Mouse (Mus musculus) heart, embryonic 11.5 days (tissue): ENCODE results near the gene Dpf2. TPM values are rescaled to one million over a fixed set of nuclear protein-coding genes. Genes with fewer than 3 reads are reported as not detected.

ENCODE experiments used
- ATAC-seq: fragments of 200-750 bp; cut with Nextera tagmentation; replicated peaks from 2 replicates; pipeline ENCODE4 v1.8.0; 2017; ENCODE audit warnings: moderate library complexity; ENCODE audit not compliant: insufficient number of reproducible peaks, low FRiP score, low TSS enrichment
- H3K27ac ChIP-seq: fragments of 300-500 bp; sonication (generic); 2 replicates; pipeline ENCODE4 v1.5.1; 2014; ENCODE audit warnings: mild to moderate bottlenecking, low read depth, low read length
- H3K27me3 ChIP-seq: fragments of 300-500 bp; sonication (generic); 2 replicates; pipeline ENCODE4 v1.6.1; 2014; ENCODE audit warnings: mild to moderate bottlenecking, low read length, mixed read lengths; ENCODE audit not compliant: control insufficient read depth, insufficient read depth
- H3K36me3 ChIP-seq: fragments of 300-500 bp; sonication (generic); 2 replicates; pipeline ENCODE4 v1.6.1; 2014; ENCODE audit warnings: mild to moderate bottlenecking, low read length, moderate library complexity, mixed read lengths; ENCODE audit not compliant: control insufficient read depth, insufficient read depth
- H3K4me1 ChIP-seq: fragments of 300-500 bp; sonication (generic); 2 replicates; pipeline ENCODE4 v1.6.1; 2014; ENCODE audit warnings: low read length; ENCODE audit not compliant: control insufficient read depth, insufficient read depth
- H3K4me2 ChIP-seq: fragments of 300-500 bp; sonication (generic); 2 replicates; pipeline ENCODE4 v1.6.1; 2014; ENCODE audit warnings: mild to moderate bottlenecking, moderate library complexity
- H3K4me3 ChIP-seq: fragments of 300-500 bp; sonication (generic); 2 replicates; pipeline ENCODE4 v1.5.1; 2014; ENCODE audit warnings: low read depth, low read length
- H3K9ac ChIP-seq: fragments of 300-500 bp; sonication (generic); 2 replicates; pipeline ENCODE4 v1.6.1; 2014; ENCODE audit warnings: mild to moderate bottlenecking, low read depth, low read length, moderate library complexity
- H3K9me3 ChIP-seq: fragments of 300-500 bp; sonication (generic); replicated peaks from 2 replicates; pipeline ENCODE4 v1.6.1; 2016; ENCODE audit warnings: low read length; ENCODE audit not compliant: control insufficient read depth
- WGBS: fragments of 180-500 bp; shearing (Covaris S2); extraction: QIAGEN DNeasy Blood & Tissue Kit; methylation state at CpG from one replicate; pipeline ENCODE4 v1.1.7; 2014; ENCODE audit not compliant: insufficient replicate concordance; 5-methylcytosine and 5-hydroxymethylcytosine counted together
- polyA plus RNA-seq: library from polyadenylated mRNA; unstranded; fragments of >200 nt; fragmentation: Nextera tagmentation; extraction: Ambion mirVana; gene quantifications from 2 replicates; pipeline ENCODE4 v1.2.1, GENCODE M21; 2014

Dpf2 gene
- polyA plus RNA-seq: 105 and 119 TPM in 2 replicates

GRCm38 (mm10) chr19:5913007-5913719 lies at the start of gene Dpf2:
Gene Dpf2 (minus strand): TSS chr19:5913010.
- ATAC-seq: no peak
- Histone ChIP-seq H3K27ac (peak within 1 kb of the TSS; percentile 89), H3K9me3 (no peaks in the 10 kb centered on the region), H3K4me1 (peaks cover 18% of the 10 kb centered on the region), H3K4me2 (peak within 1 kb of the TSS; percentile 64), H3K9ac (peak within 1 kb of the TSS; percentile 99), H3K4me3 (peak within 1 kb of the TSS; percentile 99), H3K27me3 (no peaks in the 10 kb centered on the region), H3K36me3 (peaks cover 11% of the 10 kb centered on the region)
- 20% methylated on average over 13 of the region's 13 CpGs for whole genome bisulfite sequencing

GRCm38 (mm10) chr19:5957371-5957770 lies 44.6 kb upstream of the Dpf2 start:
- Histone ChIP-seq H3K4me1 (peaks cover 21% of the 10 kb centered on the region), H3K4me3 (no peak overlapping the region), H3K9me3 (no peaks in the 10 kb centered on the region), H3K4me2 (no peak overlapping the region), H3K27ac (no peak overlapping the region), H3K9ac (no peak overlapping the region), H3K36me3 (peaks cover 7% of the 10 kb centered on the region), H3K27me3 (no peaks in the 10 kb centered on the region)
- WGBS: 92% methylated on average over 5 of the region's 5 CpGs
- no peak for ATAC-seq

DNA sequence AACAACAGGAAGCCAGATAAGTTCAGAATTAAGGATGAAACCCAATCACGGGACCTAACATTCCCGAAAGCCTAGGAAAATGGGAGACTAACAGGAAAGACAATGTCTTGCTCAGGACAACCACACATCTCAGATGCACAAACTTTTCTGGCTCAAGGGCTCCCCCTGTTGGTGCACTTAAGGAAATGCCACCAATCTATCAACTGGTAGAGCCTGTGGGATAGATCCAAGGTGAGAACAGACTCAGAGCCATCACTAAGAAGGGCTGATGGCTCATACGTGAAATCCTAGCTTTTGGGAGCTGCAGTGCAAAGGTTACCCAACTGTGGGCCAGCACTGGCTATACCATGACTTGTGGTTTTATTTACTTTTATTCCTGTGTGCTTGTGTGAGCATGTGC lies 43.9 kb upstream of the Dpf2 start:
- Histone ChIP-seq H3K36me3 (peaks cover 7% of the 10 kb centered on the region), H3K4me1 (peaks cover 23% of the 10 kb centered on the region), H3K4me2 (no peak overlapping the region), H3K9me3 (no peaks in the 10 kb centered on the region), H3K27ac (no peak overlapping the region), H3K4me3 (no peak overlapping the region), H3K9ac (no peak overlapping the region), H3K27me3 (no peaks in the 10 kb centered on the region)
- ATAC-seq: no peak
- WGBS: 19% methylated on average over 3 of the region's 3 CpGs

- no peak for ATAC-seq
- peak overlapping the region; percentile 17; the same call in 1 of the 2 replicates for H3K4me2 ChIP-seq
These were observed 43.2 kb upstream of the Dpf2 start for GRCm38 (mm10) chr19:5955704-5956670.

GRCm38 (mm10) chr19:5954936-5955335 lies 42.1 kb upstream of the Dpf2 start:
- Histone ChIP-seq H3K9me3 (no peaks in the 10 kb centered on the region), H3K4me1 (peaks cover 28% of the 10 kb centered on the region), H3K9ac (no peak overlapping the region), H3K27ac (no peak overlapping the region; the same call in 1 of the 2 replicates), H3K27me3 (no peaks in the 10 kb centered on the region), H3K4me3 (no peak overlapping the region), H3K36me3 (peaks cover 11% of the 10 kb centered on the region), H3K4me2 (no peak overlapping the region)
- ATAC-seq: no peak
- 92% methylated on average over 10 of the region's 10 CpGs for WGBS

More at GRCm38 (mm10) chr19:5955704-5956670, 43.2 kb upstream of the Dpf2 start:
- H3K9ac ChIP-seq: no peak overlapping the region
- H3K27me3 ChIP-seq: no peaks in the 10 kb centered on the region
- H3K36me3 ChIP-seq: peaks cover 7% of the 10 kb centered on the region
- H3K27ac ChIP-seq: peak overlapping the region; percentile 54
- H3K9me3 ChIP-seq: no peaks in the 10 kb centered on the region
- no peak overlapping the region for H3K4me3 ChIP-seq
- H3K4me1 ChIP-seq: peaks cover 28% of the 10 kb centered on the region
- WGBS: 52% methylated on average over 28 of the region's 28 CpGs

- 77% methylated on average over 22 of the region's 22 CpGs for WGBS
- peaks cover 28% of the 10 kb centered on the region for H3K4me1 ChIP-seq
- no peak overlapping the region for H3K4me2 ChIP-seq
- no peak for ATAC-seq
- no peaks in the 10 kb centered on the region for H3K9me3 ChIP-seq
- no peak overlapping the region for H3K4me3 ChIP-seq
- H3K9ac ChIP-seq: no peak overlapping the region
- no peaks in the 10 kb centered on the region for H3K27me3 ChIP-seq
- H3K27ac ChIP-seq: no peak overlapping the region
- peaks cover 11% of the 10 kb centered on the region for H3K36me3 ChIP-seq
These were observed 41.4 kb upstream of the Dpf2 start for GRCm38 (mm10) chr19:5954031-5954710.

GRCm38 (mm10) chr19:5953201-5953770 lies 40.5 kb upstream of the Dpf2 start:
- Histone ChIP-seq H3K4me1 (peaks cover 28% of the 10 kb centered on the region), H3K36me3 (peaks cover 8% of the 10 kb centered on the region), H3K9ac (no peak overlapping the region), H3K27ac (peak overlapping the region; percentile 86), H3K9me3 (no peaks in the 10 kb centered on the region), H3K4me3 (no peak overlapping the region), H3K4me2 (0 out of 2 replicates have a peak overlapping the region, but pooled peaks have one; percentile 29), H3K27me3 (no peaks in the 10 kb centered on the region)
- no peak for ATAC-seq
- 75% methylated on average over 19 of the region's 19 CpGs for WGBS
